Mouse (Mus musculus) natural killer cell, adult 2 months (primary cell): ENCODE measurements around the gene Ccnd3.

ENCODE experiments used
- DNase-seq, 2 experiments: peaks; one replicate each; pipeline ENCODE4 v3.0.0; 2022; ENCODE audit warnings: low spot score in 2 of 2

Gene Ccnd3

GRCm38 (mm10) chr17:47515180-47515844 is 10.5 kb downstream of the Ccnd3 start:
- DNase-seq: peak; percentile 47 to 48

- DNase-seq: no peak
Observed at GRCm38 (mm10) chr17:47516232-47516631, 11.4 kb downstream of the Ccnd3 start.

GRCm38 (mm10) chr17:47518205-47518604 is 13.4 kb downstream of the Ccnd3 start:
- no peak for DNase-seq

- peak; percentile 79 for DNase-seq
Observed at GRCm38 (mm10) chr17:47521551-47522258, 16.9 kb downstream of the Ccnd3 start.

- DNase-seq: no peak
Observed at GRCm38 (mm10) chr17:47522536-47522935, 17.7 kb downstream of the Ccnd3 start.

- no peak for DNase-seq
Observed at GRCm38 (mm10) chr17:47523211-47523682, 18.4 kb downstream of the Ccnd3 start.

- no peak for DNase-seq
Observed at GRCm38 (mm10) chr17:47524055-47524454, 19.2 kb downstream of the Ccnd3 start.

GRCm38 (mm10) chr17:47524991-47525390 is 20.1 kb downstream of the Ccnd3 start:
- DNase-seq: no peak

- DNase-seq: no peak
Observed at GRCm38 (mm10) chr17:47526856-47527520, 22.1 kb downstream of the Ccnd3 start.

GRCm38 (mm10) chr17:47527581-47528300 is 22.9 kb downstream of the Ccnd3 start:
- no peak for DNase-seq

GRCm38 (mm10) chr17:47528919-47529318 is 24.1 kb downstream of the Ccnd3 start:
- DNase-seq: no peak

- no peak for DNase-seq
Observed at GRCm38 (mm10) chr17:47529595-47529994, 24.7 kb downstream of the Ccnd3 start.

- peak; percentile 32 to 68 for DNase-seq
Observed at GRCm38 (mm10) chr17:47531387-47531818, 26.6 kb downstream of the Ccnd3 start.

- no peak for DNase-seq
Observed at GRCm38 (mm10) chr17:47532364-47532763, 27.5 kb downstream of the Ccnd3 start.

- DNase-seq: no peak
Observed at GRCm38 (mm10) chr17:47533691-47534090, 28.8 kb downstream of the Ccnd3 start.

- no peak for DNase-seq
Observed at GRCm38 (mm10) chr17:47535812-47536236, 31.0 kb downstream of the Ccnd3 start.

GRCm38 (mm10) chr17:47538049-47538448 is 33.2 kb downstream of the Ccnd3 start:
- no peak for DNase-seq

- no peak for DNase-seq
Observed at GRCm38 (mm10) chr17:47539128-47539527, 34.3 kb downstream of the Ccnd3 start.

- no peak for DNase-seq
Observed at GRCm38 (mm10) chr17:47542061-47542460, 37.2 kb downstream of the Ccnd3 start.

GRCm38 (mm10) chr17:47543051-47543650 is 38.3 kb downstream of the Ccnd3 start:
- DNase-seq: no peak

- DNase-seq: no peak
Observed at GRCm38 (mm10) chr17:47545154-47545553, 40.3 kb downstream of the Ccnd3 start.
